Mouse (Mus musculus) midbrain, embryonic 10.5 days (tissue): ENCODE data around the gene Acox1. TPM values are rescaled to one million over a fixed set of nuclear protein-coding genes. Genes with fewer than 3 reads are reported as not detected.

Experiments
- DNase-seq: peaks from one replicate; pipeline ENCODE4 v3.0.0-alpha.2; 2017; ENCODE audit warnings: low spot score
- H3K27ac ChIP-seq: fragments of 300-500 bp; sonication (generic); replicated peaks from 2 replicates; pipeline ENCODE4 v1.5.1; 2016; ENCODE audit warnings: mild to moderate bottlenecking
- H3K27me3 ChIP-seq: fragments of 300-500 bp; sonication (generic); 2 replicates; pipeline ENCODE4 v1.6.1; 2016; ENCODE audit warnings: low read depth, mild to moderate bottlenecking; ENCODE audit not compliant: poor library complexity, severe bottlenecking
- H3K36me3 ChIP-seq: fragments of 300-500 bp; sonication (generic); 2 replicates; pipeline ENCODE4 v1.6.1; 2016; ENCODE audit warnings: mild to moderate bottlenecking, moderate library complexity
- H3K4me1 ChIP-seq: fragments of 300-500 bp; sonication (generic); 2 replicates; pipeline ENCODE4 v1.6.1; 2016
- H3K4me3 ChIP-seq: fragments of 300-500 bp; sonication (generic); 2 replicates; pipeline ENCODE4 v1.5.1; 2016; ENCODE audit warnings: mild to moderate bottlenecking, moderate library complexity
- H3K9me3 ChIP-seq: fragments of 300-500 bp; sonication (generic); replicated peaks from 2 replicates; pipeline ENCODE4 v1.6.1; 2016; ENCODE audit warnings: mild to moderate bottlenecking
- WGBS: fragments of 180-500 bp; shearing (Covaris S2); methylation state at CpG from one replicate; pipeline ENCODE4 v1.1.7; 2016; 5-methylcytosine and 5-hydroxymethylcytosine counted together
- polyA plus RNA-seq: library from polyadenylated mRNA; unstranded; fragments of >200 nt; fragmentation: Nextera tagmentation; extraction: Ambion mirVana; gene quantifications from 2 replicates; pipeline ENCODE4 v1.2.1, GENCODE M21; 2016

The Acox1 gene
- polyA plus RNA-seq, 1 experiment from 2014 or later = 21.2 TPM

GRCm38 (mm10) chr11:116221931-116222739 is 23.3 kb upstream of the Acox1 start:
- Histone ChIP-seq H3K9me3 (peaks cover 21% of the 10 kb centered on the region), H3K27ac (peak overlapping the region; percentile 53), H3K4me3 (peak overlapping the region; percentile 54), H3K4me1 (peaks cover 36% of the 10 kb centered on the region), H3K27me3 (peaks cover 61% of the 10 kb centered on the region), H3K36me3 (peaks cover 12% of the 10 kb centered on the region)
- WGBS = 9% methylated on average over 53 of the region's 53 CpGs
- DNase-seq = peak; percentile 61

GRCm38 (mm10) chr11:116219885-116220284 is 21.0 kb upstream of the Acox1 start:
- H3K4me3 ChIP-seq = no peak overlapping the region
- H3K36me3 ChIP-seq = peaks cover 16% of the 10 kb centered on the region
- H3K27me3 ChIP-seq = peaks cover 48% of the 10 kb centered on the region
- peaks cover 36% of the 10 kb centered on the region for H3K4me1 ChIP-seq
- peaks cover 16% of the 10 kb centered on the region for H3K9me3 ChIP-seq
- DNase-seq = peak; percentile 66
- 26% methylated on average over 4 of the region's 4 CpGs for WGBS
- H3K27ac ChIP-seq = 0 out of 2 replicates have a peak overlapping the region, but pooled peaks have one; percentile 75

- DNase-seq = peak; percentile 46
- H3K4me3 ChIP-seq = no peak overlapping the region
- 79% methylated on average over 7 of the region's 7 CpGs for WGBS
- peaks cover 36% of the 10 kb centered on the region for H3K4me1 ChIP-seq
- H3K36me3 ChIP-seq = peaks cover 16% of the 10 kb centered on the region
- H3K27me3 ChIP-seq = peaks cover 38% of the 10 kb centered on the region
- H3K27ac ChIP-seq = peak overlapping the region; percentile 75
- peaks cover 11% of the 10 kb centered on the region for H3K9me3 ChIP-seq
Measured at GRCm38 (mm10) chr11:116218737-116219400, 20.0 kb upstream of the Acox1 start.

GRCm38 (mm10) chr11:116218263-116218662 is 19.4 kb upstream of the Acox1 start:
- peaks cover 31% of the 10 kb centered on the region for H3K27me3 ChIP-seq
- H3K4me1 ChIP-seq = peaks cover 32% of the 10 kb centered on the region
- peak overlapping the region; percentile 75 for H3K27ac ChIP-seq
- peaks cover 11% of the 10 kb centered on the region for H3K9me3 ChIP-seq
- H3K36me3 ChIP-seq = peaks cover 13% of the 10 kb centered on the region
- no peak for DNase-seq
- 96% methylated on average over 2 of the region's 2 CpGs for WGBS
- H3K4me3 ChIP-seq = no peak overlapping the region

GRCm38 (mm10) chr11:116216549-116216948 is 17.7 kb upstream of the Acox1 start:
- peaks cover 17% of the 10 kb centered on the region for H3K4me1 ChIP-seq
- no peak for DNase-seq
- no peak overlapping the region for H3K27ac ChIP-seq
- H3K9me3 ChIP-seq = peaks cover 5% of the 10 kb centered on the region
- 87% methylated on average over 11 of the region's 11 CpGs for WGBS
- H3K36me3 ChIP-seq = peaks cover 13% of the 10 kb centered on the region
- no peak overlapping the region for H3K4me3 ChIP-seq
- peaks cover 14% of the 10 kb centered on the region for H3K27me3 ChIP-seq

GRCm38 (mm10) chr11:116215991-116216390 is 17.1 kb upstream of the Acox1 start:
- H3K9me3 ChIP-seq = no peaks in the 10 kb centered on the region
- 87% methylated on average over 6 of the region's 6 CpGs for WGBS
- H3K4me3 ChIP-seq = no peak overlapping the region
- no peak overlapping the region for H3K27ac ChIP-seq
- 0 out of 2 replicates have a peak, but pooled peaks cover 7% of the 10 kb centered on the region for H3K36me3 ChIP-seq
- no peak for DNase-seq
- H3K27me3 ChIP-seq = peaks cover 9% of the 10 kb centered on the region
- H3K4me1 ChIP-seq = peaks cover 17% of the 10 kb centered on the region

- 80% methylated on average over 7 of the region's 7 CpGs for WGBS
- H3K4me1 ChIP-seq = peaks cover 17% of the 10 kb centered on the region
- peaks cover under 1% of the 10 kb centered on the region for H3K27me3 ChIP-seq
- no peak for DNase-seq
- no peak overlapping the region for H3K4me3 ChIP-seq
- H3K27ac ChIP-seq = no peak overlapping the region
- 0 out of 2 replicates have a peak, but pooled peaks cover 7% of the 10 kb centered on the region for H3K36me3 ChIP-seq
- H3K9me3 ChIP-seq = no peaks in the 10 kb centered on the region
Measured at GRCm38 (mm10) chr11:116215181-116215580, 16.3 kb upstream of the Acox1 start.

GRCm38 (mm10) chr11:116213877-116214510 is 15.1 kb upstream of the Acox1 start:
- no peak overlapping the region for H3K27ac ChIP-seq
- no peak overlapping the region for H3K4me3 ChIP-seq
- H3K4me1 ChIP-seq = peaks cover 7% of the 10 kb centered on the region
- 94% methylated on average over 13 of the region's 13 CpGs for whole genome bisulfite sequencing
- H3K36me3 ChIP-seq = 0 out of 2 replicates have a peak, but pooled peaks cover 9% of the 10 kb centered on the region
- H3K9me3 ChIP-seq = no peaks in the 10 kb centered on the region
- no peak for DNase-seq
- H3K27me3 ChIP-seq = no peaks in the 10 kb centered on the region

GRCm38 (mm10) chr11:116212847-116213246 is 14.0 kb upstream of the Acox1 start:
- Histone ChIP-seq H3K9me3 (no peaks in the 10 kb centered on the region), H3K4me3 (no peak overlapping the region), H3K27me3 (no peaks in the 10 kb centered on the region), H3K27ac (no peak overlapping the region), H3K4me1 (no peaks in the 10 kb centered on the region), H3K36me3 (0 out of 2 replicates have a peak, but pooled peaks cover 9% of the 10 kb centered on the region)
- 96% methylated on average over 6 of the region's 6 CpGs for WGBS
- DNase-seq = no peak

- Histone ChIP-seq H3K36me3 (peaks cover 30% of the 10 kb centered on the region), H3K4me3 (no peak overlapping the region), H3K27me3 (no peaks in the 10 kb centered on the region), H3K9me3 (no peaks in the 10 kb centered on the region), H3K27ac (no peak overlapping the region), H3K4me1 (no peaks in the 10 kb centered on the region)
- WGBS = 82% methylated on average over 5 of the region's 5 CpGs
- DNase-seq = no peak
Measured at GRCm38 (mm10) chr11:116210696-116211095, 11.9 kb upstream of the Acox1 start.

- H3K27me3 ChIP-seq = no peaks in the 10 kb centered on the region
- H3K4me1 ChIP-seq = no peaks in the 10 kb centered on the region
- WGBS = 87% methylated on average over 8 of the region's 8 CpGs
- H3K4me3 ChIP-seq = no peak overlapping the region
- H3K36me3 ChIP-seq = peaks cover 34% of the 10 kb centered on the region
- no peak for DNase-seq
- H3K9me3 ChIP-seq = no peaks in the 10 kb centered on the region
- no peak overlapping the region for H3K27ac ChIP-seq
Measured at GRCm38 (mm10) chr11:116209257-116209656, 10.4 kb upstream of the Acox1 start.

- H3K27me3 ChIP-seq = no peaks in the 10 kb centered on the region
- H3K27ac ChIP-seq = no peak overlapping the region
- no peak overlapping the region for H3K4me3 ChIP-seq
- H3K9me3 ChIP-seq = no peaks in the 10 kb centered on the region
- peaks cover 34% of the 10 kb centered on the region for H3K36me3 ChIP-seq
- H3K4me1 ChIP-seq = no peaks in the 10 kb centered on the region
- DNase-seq = no peak
- WGBS = 86% methylated on average over 3 of the region's 3 CpGs
Measured at GRCm38 (mm10) chr11:116208660-116209059, 9.8 kb upstream of the Acox1 start.
